Mouse (Mus musculus) kidney, adult 2 months (tissue): ENCODE data around the gene 3830403N18Rik.
"Not testable (repeated sequence)": the region's sequence is repeated elsewhere in the genome, so short reads cannot be mapped to it uniquely, and the experiment has no call there.

Experiments used
- CTCF ChIP-seq: fragments of 200-500 bp; conservative IDR thresholded peaks from 2 replicates; pipeline ENCODE4 v1.5.1; 2011; ENCODE audit warnings: low read depth, mild to moderate bottlenecking, control low read depth, low read length, moderate library complexity, mixed read lengths; ENCODE audit not compliant: insufficient read depth, insufficient read length
- POLR2A ChIP-seq: fragments of 200-500 bp; IDR thresholded peaks from one replicate; pipeline ENCODE4 v1.6.1; 2011; ENCODE audit warnings: low read depth, low read length, control low read depth

- not testable (repeated sequence) for TF ChIP-seq CTCF, POLR2A
Observed at GRCm38 (mm10) chrX:56136336-56136909, at the start of gene 3830403N18Rik.
